Mouse (Mus musculus): ENCODE results near the gene Sbno2. TPM values are rescaled to one million over a fixed set of nuclear protein-coding genes. Genes with fewer than 3 reads are reported as not detected.

The Sbno2 gene
- polyA plus RNA-seq (2012; rRNA removed), result 25.4 and 28.9 TPM in 2 replicates

GRCm38 (mm10) chr10:80105460-80105859 lies at the start of gene Sbno2:
Gene Sbno2 (minus strand): TSS chr10:80105571.
- DNase-seq, result no peak
- Histone ChIP-seq H3K27ac (ENCODE audit: insufficient read depth, low read length) (no peak within 1 kb of the TSS), H3K4me3 (replicated peaks; ENCODE audit: insufficient read depth, low read depth, low read length) (no peak within 1 kb of the TSS), H3K27me3 (ENCODE audit: control insufficient read depth, insufficient read depth, low read length) (no peaks in the 10 kb centered on the region), H3K4me1 (ENCODE audit: control insufficient read depth, insufficient read depth, low read length) (peaks cover 13% of the 10 kb centered on the region)
- TF ChIP-seq CTCF (IDR thresholded peaks at IDR 0.05; ENCODE audit: borderline replicate concordance, insufficient read depth, low read depth, low read length) (no peak), POLR2A (IDR thresholded peaks at IDR 0.05; ENCODE audit: borderline replicate concordance, insufficient read depth, low read length) (no peak)
- WGBS, result 82% methylated on average over 5 of the region's 5 CpGs

- Histone ChIP-seq H3K27ac (ENCODE audit: insufficient read depth, low read length) (no peak overlapping the region), H3K4me1 (ENCODE audit: control insufficient read depth, insufficient read depth, low read length) (peaks cover 24% of the 10 kb centered on the region), H3K4me3 (replicated peaks; ENCODE audit: insufficient read depth, low read depth, low read length) (no peak overlapping the region), H3K27me3 (ENCODE audit: control insufficient read depth, insufficient read depth, low read length) (no peaks in the 10 kb centered on the region)
- 59% methylated on average over 7 of the region's 7 CpGs for whole genome bisulfite sequencing
- TF ChIP-seq CTCF (IDR thresholded peaks at IDR 0.05; ENCODE audit: borderline replicate concordance, insufficient read depth, low read depth, low read length), result no peak
- no peak for TF ChIP-seq POLR2A (IDR thresholded peaks at IDR 0.05; ENCODE audit: borderline replicate concordance, insufficient read depth, low read length)
- DNase-seq, result no peak
These were observed 49.0 kb upstream of the Sbno2 start for GRCm38 (mm10) chr10:80154384-80154783.

GRCm38 (mm10) chr10:80153713-80154112 lies 48.3 kb upstream of the Sbno2 start:
- Histone ChIP-seq H3K27ac (ENCODE audit: insufficient read depth, low read length) (no peak overlapping the region), H3K4me3 (replicated peaks; ENCODE audit: insufficient read depth, low read depth, low read length) (no peak overlapping the region), H3K4me1 (ENCODE audit: control insufficient read depth, insufficient read depth, low read length) (peaks cover 19% of the 10 kb centered on the region), H3K27me3 (ENCODE audit: control insufficient read depth, insufficient read depth, low read length) (no peaks in the 10 kb centered on the region)
- no peak for DNase-seq
- WGBS, result 73% methylated on average over 19 of the region's 19 CpGs
- TF ChIP-seq CTCF (IDR thresholded peaks at IDR 0.05; ENCODE audit: borderline replicate concordance, insufficient read depth, low read depth, low read length), result no peak
- no peak for TF ChIP-seq POLR2A (IDR thresholded peaks at IDR 0.05; ENCODE audit: borderline replicate concordance, insufficient read depth, low read length)

GRCm38 (mm10) chr10:80152873-80153260 lies 47.5 kb upstream of the Sbno2 start:
- no peak for DNase-seq

GRCm38 (mm10) chr10:80152071-80152872 lies 46.9 kb upstream of the Sbno2 start:
- Histone ChIP-seq H3K4me3 (replicated peaks; ENCODE audit: insufficient read depth, low read depth, low read length) (no peak overlapping the region), H3K27me3 (ENCODE audit: control insufficient read depth, insufficient read depth, low read length) (no peaks in the 10 kb centered on the region), H3K27ac (ENCODE audit: insufficient read depth, low read length) (peak overlapping the region; percentile 68), H3K4me1 (ENCODE audit: control insufficient read depth, insufficient read depth, low read length) (peaks cover 22% of the 10 kb centered on the region)
- peak in 1 of 2 experiments; percentile 53 for DNase-seq
- TF ChIP-seq POLR2A (IDR thresholded peaks at IDR 0.05; ENCODE audit: borderline replicate concordance, insufficient read depth, low read length) (no peak), CTCF (IDR thresholded peaks at IDR 0.05; ENCODE audit: borderline replicate concordance, insufficient read depth, low read depth, low read length) (no peak)
- 15% methylated on average over 15 of the region's 15 CpGs for WGBS

More at GRCm38 (mm10) chr10:80152873-80153260, 47.5 kb upstream of the Sbno2 start:
- WGBS, result 29% methylated on average over 3 of the region's 3 CpGs
- Histone ChIP-seq H3K27me3 (ENCODE audit: control insufficient read depth, insufficient read depth, low read length) (no peaks in the 10 kb centered on the region), H3K27ac (ENCODE audit: insufficient read depth, low read length) (peak overlapping the region; percentile 22; the same call in 1 of the 2 replicates), H3K4me3 (replicated peaks; ENCODE audit: insufficient read depth, low read depth, low read length) (no peak overlapping the region), H3K4me1 (ENCODE audit: control insufficient read depth, insufficient read depth, low read length) (peaks cover 19% of the 10 kb centered on the region)
- TF ChIP-seq CTCF (IDR thresholded peaks at IDR 0.05; ENCODE audit: borderline replicate concordance, insufficient read depth, low read depth, low read length) (no peak), POLR2A (IDR thresholded peaks at IDR 0.05; ENCODE audit: borderline replicate concordance, insufficient read depth, low read length) (no peak)

DNA sequence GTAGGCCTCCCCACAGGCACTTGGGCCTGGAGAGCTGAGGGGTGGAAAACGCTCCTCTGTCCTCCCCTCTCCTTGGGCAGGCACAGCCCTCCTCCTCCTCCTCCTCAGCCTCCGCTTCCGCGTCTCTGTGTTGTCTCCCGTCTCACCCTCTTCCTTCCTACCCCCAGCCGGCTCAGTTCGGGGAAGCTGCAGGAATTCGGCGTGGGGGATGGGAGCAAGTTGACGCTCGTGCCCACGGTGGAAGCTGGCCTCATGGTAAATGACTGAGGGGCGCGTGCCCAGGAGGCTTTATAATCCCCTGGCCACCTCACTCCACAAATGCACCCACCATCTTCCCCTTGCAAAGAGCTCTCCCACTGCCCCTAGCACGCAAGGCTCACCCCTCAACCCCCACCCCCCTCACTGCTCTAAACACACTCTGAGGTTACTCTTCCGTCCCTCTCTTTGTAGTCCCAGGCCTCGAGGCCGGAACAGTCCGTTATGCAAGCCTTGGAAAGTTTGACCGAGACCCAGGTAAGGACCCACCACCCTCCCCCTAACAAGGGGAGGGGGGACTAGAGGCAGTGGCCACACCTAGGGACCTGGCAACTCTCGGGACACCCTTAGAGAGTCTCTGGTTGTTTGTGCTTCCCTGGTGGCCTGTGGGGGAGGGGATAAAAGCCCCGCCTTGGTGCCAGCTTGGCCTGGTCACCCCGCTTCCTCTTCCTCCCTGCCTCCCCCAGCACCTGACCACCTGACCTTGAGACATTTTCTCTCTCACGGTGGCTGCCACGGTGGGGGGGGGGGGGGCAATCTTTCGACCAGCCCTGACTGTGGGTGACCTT lies 46.1 kb upstream of the Sbno2 start:
- 7% methylated on average over 26 of the region's 26 CpGs for WGBS
- DNase-seq, result peak in 1 of 2 experiments; percentile 61
- peak overlapping the region; percentile 68 for H3K27ac ChIP-seq (ENCODE audit: insufficient read depth, low read length)
- peaks cover 31% of the 10 kb centered on the region for H3K4me1 ChIP-seq (ENCODE audit: control insufficient read depth, insufficient read depth, low read length)
- TF ChIP-seq POLR2A (IDR thresholded peaks at IDR 0.05; ENCODE audit: borderline replicate concordance, insufficient read depth, low read length), result no peak
- no peak for TF ChIP-seq CTCF (IDR thresholded peaks at IDR 0.05; ENCODE audit: borderline replicate concordance, insufficient read depth, low read depth, low read length)
- H3K27me3 ChIP-seq (ENCODE audit: control insufficient read depth, insufficient read depth, low read length), result no peaks in the 10 kb centered on the region
- peak overlapping the region; percentile 80 for H3K4me3 ChIP-seq (replicated peaks; ENCODE audit: insufficient read depth, low read depth, low read length)

DNA sequence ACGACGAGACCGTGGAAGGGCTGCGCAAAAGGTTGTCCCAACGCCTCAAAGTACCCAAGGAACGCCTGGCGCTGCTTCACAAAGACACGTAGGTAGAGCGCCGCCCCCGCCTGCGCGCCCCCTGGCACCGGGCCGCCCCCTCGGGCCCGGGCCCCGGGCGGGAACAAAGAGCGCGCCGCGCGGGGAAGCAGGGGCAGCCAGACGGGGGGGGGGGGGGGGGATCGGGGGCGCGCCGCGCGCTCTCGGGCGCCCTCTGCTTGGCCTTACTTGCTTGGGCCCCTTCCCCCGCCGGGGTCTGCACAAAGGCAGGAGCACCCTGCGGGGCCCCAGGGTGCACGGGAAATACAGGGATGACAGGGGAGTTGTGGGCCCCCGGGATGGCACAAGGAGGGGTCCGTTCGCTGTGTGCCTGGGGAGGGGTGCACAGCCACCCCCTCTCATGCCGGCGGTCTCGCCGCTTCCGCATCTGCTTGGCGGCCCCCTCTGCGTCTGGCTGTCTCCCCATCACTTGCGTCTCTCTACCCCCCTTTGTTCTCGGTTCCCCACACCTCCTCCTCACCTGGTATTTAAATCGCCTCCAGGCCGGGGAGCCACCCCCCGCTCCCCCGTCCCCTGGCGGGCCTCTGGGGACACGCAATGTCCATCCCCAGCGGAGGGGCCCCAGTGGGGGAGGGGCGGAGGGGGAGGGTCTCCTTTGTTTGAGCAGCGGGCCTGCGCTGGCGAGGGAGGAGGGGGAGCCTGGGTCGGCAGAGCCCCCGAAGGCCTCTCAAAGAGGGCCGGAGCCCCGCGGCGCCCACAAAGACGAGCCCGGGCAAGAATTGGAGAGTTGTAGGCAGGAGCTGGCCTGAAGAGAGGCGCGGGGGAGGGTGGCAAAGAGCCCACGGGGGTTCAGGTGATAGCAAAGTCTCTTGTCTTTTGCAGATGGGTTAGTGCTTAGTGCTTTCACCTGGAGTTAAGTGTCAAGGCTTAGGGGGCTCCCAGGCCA lies 45.1 kb upstream of the Sbno2 start:
- Histone ChIP-seq H3K4me1 (ENCODE audit: control insufficient read depth, insufficient read depth, low read length) (peaks cover 38% of the 10 kb centered on the region), H3K27me3 (ENCODE audit: control insufficient read depth, insufficient read depth, low read length) (no peaks in the 10 kb centered on the region), H3K4me3 (replicated peaks; ENCODE audit: insufficient read depth, low read depth, low read length) (peak overlapping the region; percentile 80), H3K27ac (ENCODE audit: insufficient read depth, low read length) (peak overlapping the region; percentile 68)
- TF ChIP-seq CTCF (IDR thresholded peaks at IDR 0.05; ENCODE audit: borderline replicate concordance, insufficient read depth, low read depth, low read length), result no peak
- peak; percentile 23; the same call in 1 of the 2 replicates for TF ChIP-seq POLR2A (IDR thresholded peaks at IDR 0.05; ENCODE audit: borderline replicate concordance, insufficient read depth, low read length)
- under 1% methylated on average over 70 of the region's 71 CpGs for WGBS
- peak; percentile 66 to 76 for DNase-seq
